Mouse (Mus musculus): ENCODE data around the gene Dact3. TPM values are rescaled to one million over a fixed set of nuclear protein-coding genes. Genes with fewer than 3 reads are reported as not detected.

Dact3 gene
- polyA plus RNA-seq, 1 experiment, result 43.6 TPM

DNA sequence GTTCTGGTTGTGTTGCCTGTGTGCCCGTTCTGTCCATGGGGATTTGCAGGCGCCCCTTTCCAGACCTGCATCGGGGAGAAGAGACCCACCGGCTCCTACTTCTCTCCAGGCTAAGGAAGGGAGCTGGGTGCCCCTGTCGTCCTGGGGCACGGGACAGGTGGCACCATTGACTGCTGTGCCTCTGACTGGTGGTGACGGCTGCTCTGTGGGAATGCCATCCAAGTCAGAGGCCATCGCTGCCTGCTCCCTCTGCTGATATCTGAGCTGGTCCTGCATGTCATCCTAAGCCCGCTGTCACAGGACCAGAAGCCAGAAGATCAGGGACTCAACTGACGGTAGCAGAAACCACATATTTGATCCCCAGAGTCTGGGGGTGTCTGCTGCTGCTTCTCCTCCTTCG is 33.7 kb downstream of the Dact3 start:
- no peak for DNase-seq (ENCODE audit: low read depth)
- TF ChIP-seq POLR2A (IDR thresholded peaks at IDR 0.05; ENCODE audit: borderline replicate concordance, extremely low read depth, insufficient read depth, insufficient read length, poor library complexity, severe bottlenecking) (no peak), CTCF (IDR thresholded peaks at IDR 0.05; ENCODE audit: borderline replicate concordance, extremely low read depth, insufficient read depth, insufficient read length) (no peak)

DNA sequence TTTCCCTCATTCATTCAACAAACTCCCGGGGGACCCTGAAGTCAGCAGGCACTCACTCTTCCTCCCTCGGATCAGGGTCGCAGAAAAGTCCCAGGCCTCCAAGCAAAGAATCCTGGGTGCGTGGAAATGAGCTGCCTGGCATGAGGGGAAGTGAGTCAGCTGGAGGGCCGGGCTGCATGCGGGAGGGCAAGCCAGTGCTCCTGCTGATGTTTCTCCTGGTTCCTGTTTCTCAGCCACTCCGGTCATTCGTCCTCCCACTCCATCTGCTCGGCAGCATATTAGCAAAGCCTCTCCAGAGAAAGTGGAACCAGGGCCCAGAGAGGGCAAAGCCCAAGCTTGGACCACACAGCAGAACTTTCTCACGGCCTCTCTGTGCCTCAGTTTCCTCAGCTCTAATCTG is 34.8 kb downstream of the Dact3 start:
- TF ChIP-seq POLR2A (IDR thresholded peaks at IDR 0.05; ENCODE audit: borderline replicate concordance, extremely low read depth, insufficient read depth, insufficient read length, poor library complexity, severe bottlenecking) (no peak), CTCF (IDR thresholded peaks at IDR 0.05; ENCODE audit: borderline replicate concordance, extremely low read depth, insufficient read depth, insufficient read length) (no peak)
- DNase-seq (ENCODE audit: low read depth), result no peak

DNA sequence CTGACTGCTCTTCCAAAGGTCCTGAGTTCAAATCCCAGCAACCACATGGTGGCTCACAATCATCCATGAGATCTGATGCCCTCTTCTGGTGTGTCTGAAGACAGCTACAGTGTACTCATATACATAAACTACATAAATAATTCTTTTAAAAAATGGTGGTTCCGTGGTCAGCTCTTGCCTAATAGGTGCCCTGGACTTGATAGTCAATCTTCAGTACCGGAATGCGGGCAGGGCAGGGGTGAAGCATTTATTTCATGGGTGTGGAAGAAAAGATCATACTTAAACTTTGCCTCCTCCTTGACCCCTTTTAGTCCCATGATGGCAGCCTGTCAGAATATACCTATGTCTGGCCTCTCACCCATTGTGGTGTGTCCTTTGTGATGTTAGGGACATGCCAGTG is 36.8 kb downstream of the Dact3 start:
- no peak for DNase-seq (ENCODE audit: low read depth)
- TF ChIP-seq POLR2A (IDR thresholded peaks at IDR 0.05; ENCODE audit: borderline replicate concordance, extremely low read depth, insufficient read depth, insufficient read length, poor library complexity, severe bottlenecking) (no peak), CTCF (IDR thresholded peaks at IDR 0.05; ENCODE audit: borderline replicate concordance, extremely low read depth, insufficient read depth, insufficient read length) (no peak)

DNA sequence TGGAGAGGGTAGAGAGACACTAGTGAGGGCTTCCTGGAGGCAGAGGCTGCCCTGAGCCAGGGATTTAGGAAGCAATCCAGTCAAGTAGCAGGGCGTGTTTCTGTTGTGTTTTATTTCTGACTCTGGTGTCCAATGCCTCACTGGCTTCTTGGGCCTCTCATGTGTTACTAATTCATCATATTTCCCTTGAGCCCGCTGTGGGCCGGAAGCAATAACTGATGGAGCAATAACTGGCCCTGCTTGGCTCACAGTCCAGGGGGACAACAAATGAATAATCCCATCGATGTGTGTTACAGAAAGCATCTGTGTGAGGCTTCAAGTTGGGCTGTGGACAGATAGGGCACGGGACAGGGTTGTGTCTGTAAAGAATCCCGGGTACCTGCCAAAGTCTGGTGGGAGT is 37.2 kb downstream of the Dact3 start:
- TF ChIP-seq POLR2A (IDR thresholded peaks at IDR 0.05; ENCODE audit: borderline replicate concordance, extremely low read depth, insufficient read depth, insufficient read length, poor library complexity, severe bottlenecking), result no peak
- no peak for TF ChIP-seq CTCF (IDR thresholded peaks at IDR 0.05; ENCODE audit: borderline replicate concordance, extremely low read depth, insufficient read depth, insufficient read length)
- DNase-seq (ENCODE audit: low read depth), result no peak

DNA sequence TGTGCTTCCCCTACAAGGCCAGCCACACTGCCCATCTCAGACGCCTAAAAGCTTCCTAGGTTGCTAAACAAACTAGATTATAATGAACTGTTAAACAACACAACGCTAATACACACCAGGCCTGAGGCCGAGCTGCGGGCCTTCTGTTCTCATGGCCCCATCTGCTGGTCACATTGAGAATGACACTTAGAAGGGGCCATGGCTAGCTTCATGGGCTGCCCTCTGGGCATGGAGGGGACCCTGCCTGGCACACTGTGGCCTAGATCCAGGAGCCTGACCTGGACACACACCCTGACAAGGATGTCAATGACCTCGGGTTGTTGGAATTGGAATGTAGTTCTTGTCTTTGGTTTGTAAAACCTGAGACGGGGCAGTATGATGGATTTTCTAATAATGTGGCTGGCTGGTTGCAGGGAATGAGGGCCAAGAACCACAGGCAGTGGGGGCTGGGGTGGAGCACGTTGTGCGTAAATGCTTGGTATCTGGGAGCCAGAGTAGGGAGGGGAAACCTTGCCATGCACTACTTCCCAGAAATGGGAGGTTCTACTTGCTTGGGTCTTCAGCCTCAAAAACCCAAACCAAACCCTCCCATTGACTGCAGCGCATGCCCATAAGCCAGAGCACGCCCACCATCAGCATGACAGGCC is 38.8 kb downstream of the Dact3 start:
- peak; percentile 77 for DNase-seq (ENCODE audit: low read depth)
- TF ChIP-seq POLR2A (IDR thresholded peaks at IDR 0.05; ENCODE audit: borderline replicate concordance, extremely low read depth, insufficient read depth, insufficient read length, poor library complexity, severe bottlenecking), result no peak
- peak; percentile 92 for TF ChIP-seq CTCF (IDR thresholded peaks at IDR 0.05; ENCODE audit: borderline replicate concordance, extremely low read depth, insufficient read depth, insufficient read length)

DNA sequence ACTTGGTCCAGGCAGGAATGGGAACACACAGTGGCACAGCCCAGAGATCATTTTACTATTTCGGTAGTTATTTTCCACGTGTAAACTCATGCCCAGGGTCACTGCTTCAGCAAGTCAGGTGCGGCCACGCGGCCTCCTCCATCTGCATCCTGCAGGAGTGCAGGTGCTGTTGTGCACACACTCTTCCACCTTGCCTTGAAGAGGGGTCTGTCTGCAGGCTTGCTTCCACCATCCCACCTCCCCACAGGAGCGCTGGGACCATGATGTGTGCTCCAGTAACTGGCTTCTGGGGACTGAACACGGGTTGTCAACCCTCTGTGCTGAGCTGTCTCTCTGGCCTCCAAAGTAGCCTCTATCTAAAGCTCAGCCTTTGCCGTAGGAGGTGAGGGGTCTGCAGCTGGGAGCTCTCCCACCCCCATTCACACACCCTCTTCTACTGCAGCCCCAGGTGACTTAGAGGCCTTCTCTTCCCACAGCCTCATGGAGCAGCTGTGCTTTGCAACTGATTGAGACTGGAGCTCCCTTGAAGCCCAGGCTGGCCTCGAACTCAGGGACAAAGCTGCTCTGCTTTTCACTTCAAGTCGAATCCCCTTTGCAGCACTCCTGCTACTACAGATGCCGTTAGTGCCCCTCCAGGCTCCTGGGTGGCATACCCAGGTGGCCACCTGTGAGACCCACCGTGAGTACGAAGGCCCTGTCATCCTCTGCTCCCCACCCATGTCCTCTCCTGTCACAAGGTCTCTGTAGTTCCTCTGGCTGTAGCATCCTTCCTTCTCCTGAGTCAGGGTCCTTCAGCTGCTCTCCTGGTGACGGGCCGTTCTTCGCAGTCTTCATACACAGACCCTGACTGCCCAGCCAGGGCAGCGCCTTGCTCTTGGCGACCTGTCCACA is 39.6 kb downstream of the Dact3 start:
- no peak for TF ChIP-seq POLR2A (IDR thresholded peaks at IDR 0.05; ENCODE audit: borderline replicate concordance, extremely low read depth, insufficient read depth, insufficient read length, poor library complexity, severe bottlenecking)
- TF ChIP-seq CTCF (IDR thresholded peaks at IDR 0.05; ENCODE audit: borderline replicate concordance, extremely low read depth, insufficient read depth, insufficient read length), result no peak
- DNase-seq (ENCODE audit: low read depth), result no peak

DNA sequence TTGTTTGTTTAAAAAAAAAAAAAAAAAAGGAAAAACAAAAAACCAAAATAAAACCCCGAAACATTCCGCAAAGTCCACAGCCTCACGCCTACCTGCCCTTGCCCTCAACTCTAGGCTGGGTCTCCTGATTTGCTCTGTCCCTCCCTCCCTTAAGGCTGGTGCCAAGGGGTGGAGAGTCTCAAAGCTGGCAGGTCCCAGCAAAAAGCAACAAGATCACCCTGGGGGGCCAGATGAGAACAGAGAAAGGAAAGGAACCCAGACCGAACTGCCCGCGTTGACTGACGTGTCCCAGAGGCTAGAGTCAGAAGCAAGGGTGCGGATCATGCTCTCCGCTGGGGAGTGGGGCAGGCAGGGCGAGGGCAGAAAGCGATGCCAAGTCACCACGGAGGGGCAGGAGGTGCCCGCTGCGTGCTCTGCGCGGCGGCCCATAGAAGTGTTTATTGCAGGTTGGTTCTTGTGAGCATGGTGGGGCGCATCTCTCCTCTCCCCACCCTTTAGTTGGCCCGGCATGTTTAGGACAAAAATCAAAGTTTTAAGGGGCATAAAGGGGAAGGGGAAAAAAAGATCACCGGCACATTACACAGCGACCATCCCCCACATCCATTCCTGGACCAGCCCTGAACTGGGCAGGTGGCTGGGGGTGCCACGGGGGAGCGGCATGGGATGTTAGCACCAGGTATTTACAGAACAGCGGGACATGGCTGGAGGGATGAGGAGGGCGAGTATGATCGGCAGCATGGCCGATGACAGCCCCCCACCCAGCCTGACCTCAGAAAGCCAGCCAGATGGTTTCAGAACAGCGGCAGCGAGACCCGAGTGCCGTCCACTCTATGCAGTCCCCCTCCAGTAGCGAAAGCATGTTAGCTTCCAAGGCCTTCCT is 40.6 kb downstream of the Dact3 start:
- TF ChIP-seq POLR2A (IDR thresholded peaks at IDR 0.05; ENCODE audit: borderline replicate concordance, extremely low read depth, insufficient read depth, insufficient read length, poor library complexity, severe bottlenecking) (no peak), CTCF (IDR thresholded peaks at IDR 0.05; ENCODE audit: borderline replicate concordance, extremely low read depth, insufficient read depth, insufficient read length) (no peak)

DNA sequence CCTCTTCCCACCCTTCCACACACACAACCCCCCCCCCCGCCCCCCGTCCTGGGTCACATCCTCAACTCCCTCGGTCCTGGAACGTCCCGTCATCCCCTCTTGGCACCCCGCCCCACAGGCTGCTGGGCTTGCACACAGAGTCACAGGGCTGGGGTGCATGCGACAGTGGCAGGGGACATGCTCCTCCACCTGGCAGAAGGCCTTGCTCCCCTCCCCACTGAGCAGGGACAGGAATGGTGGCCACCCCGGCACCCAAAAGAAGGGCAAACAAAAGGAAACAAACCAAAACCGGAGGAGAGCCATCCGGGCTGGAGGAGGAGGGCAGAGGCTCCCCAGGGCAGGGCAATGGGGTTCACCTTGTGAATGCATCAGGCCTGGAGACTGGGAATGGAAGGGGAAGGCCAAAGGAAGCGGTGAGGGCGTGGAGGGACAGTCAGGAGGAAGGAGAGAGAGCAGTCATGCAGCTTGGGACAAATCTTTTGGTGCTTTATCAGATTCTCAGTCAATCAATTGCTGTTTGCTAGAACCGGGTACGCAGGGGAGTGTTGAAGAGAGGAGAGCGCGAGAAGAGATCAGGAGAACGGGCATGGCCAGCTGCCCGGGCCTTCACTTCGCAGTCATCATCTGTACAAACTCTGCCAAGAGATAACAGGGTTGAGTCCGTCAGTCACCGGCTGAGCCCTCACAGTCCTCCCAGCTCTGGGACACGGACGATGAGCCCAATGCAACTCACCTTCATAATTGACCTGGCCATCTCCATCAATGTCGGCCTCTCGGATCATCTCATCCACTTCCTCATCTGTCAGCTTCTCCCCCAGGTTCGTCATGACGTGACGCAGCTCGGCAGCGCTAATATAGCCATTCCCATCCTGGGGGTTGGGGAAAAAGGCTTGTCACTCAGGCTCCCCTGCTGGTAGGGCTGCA is 41.5 kb downstream of the Dact3 start:
- no peak for DNase-seq (ENCODE audit: low read depth)
- TF ChIP-seq CTCF (IDR thresholded peaks at IDR 0.05; ENCODE audit: borderline replicate concordance, extremely low read depth, insufficient read depth, insufficient read length), result no peak
- TF ChIP-seq POLR2A (IDR thresholded peaks at IDR 0.05; ENCODE audit: borderline replicate concordance, extremely low read depth, insufficient read depth, insufficient read length, poor library complexity, severe bottlenecking), result no peak

More for the DNA sequence above, 40.6 kb downstream of the Dact3 start:
- DNase-seq (ENCODE audit: low read depth), result no peak

DNA sequence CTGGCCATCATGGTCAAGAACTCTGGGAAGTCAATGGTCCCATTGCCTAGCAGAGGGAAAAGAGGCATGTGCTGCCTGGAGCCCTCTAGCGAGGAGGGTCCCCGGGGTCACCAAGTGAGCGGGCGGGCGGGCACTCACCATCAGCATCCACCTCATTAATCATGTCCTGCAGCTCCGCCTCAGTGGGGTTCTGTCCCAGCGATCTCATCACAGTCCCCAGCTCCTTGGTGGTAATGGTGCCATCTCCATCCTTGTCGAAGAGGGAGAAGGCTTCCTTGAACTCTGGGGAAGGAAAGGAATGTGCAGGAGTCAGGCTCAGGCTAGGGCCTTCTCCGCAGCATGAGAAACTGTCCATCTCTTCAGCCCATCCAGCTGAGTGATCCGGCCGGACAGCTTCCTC is 42.3 kb downstream of the Dact3 start:
- no peak for DNase-seq (ENCODE audit: low read depth)
- TF ChIP-seq POLR2A (IDR thresholded peaks at IDR 0.05; ENCODE audit: borderline replicate concordance, extremely low read depth, insufficient read depth, insufficient read length, poor library complexity, severe bottlenecking) (no peak), CTCF (IDR thresholded peaks at IDR 0.05; ENCODE audit: borderline replicate concordance, extremely low read depth, insufficient read depth, insufficient read length) (no peak)

DNA sequence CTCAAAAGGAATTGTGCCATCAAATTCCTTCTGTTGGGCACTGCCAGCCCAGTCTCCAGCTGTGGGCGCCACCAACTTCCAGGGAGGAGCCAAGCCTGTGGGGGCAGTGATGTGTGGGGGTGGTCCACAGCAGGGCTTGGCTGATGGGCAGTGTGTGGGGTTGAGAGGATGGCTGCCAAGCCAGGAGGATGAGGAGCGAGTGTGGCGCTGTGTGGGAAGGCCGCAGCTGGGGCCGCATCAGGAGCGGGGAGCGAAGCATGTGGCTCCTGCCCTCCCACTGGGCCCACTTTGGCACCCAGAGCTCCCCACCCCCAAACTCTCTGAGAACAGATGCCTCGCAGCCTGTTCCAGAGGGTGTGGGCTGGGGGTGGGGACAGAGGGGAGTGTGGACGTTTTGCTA is 42.9 kb downstream of the Dact3 start:
- no peak for TF ChIP-seq CTCF (IDR thresholded peaks at IDR 0.05; ENCODE audit: borderline replicate concordance, extremely low read depth, insufficient read depth, insufficient read length)
- no peak for TF ChIP-seq POLR2A (IDR thresholded peaks at IDR 0.05; ENCODE audit: borderline replicate concordance, extremely low read depth, insufficient read depth, insufficient read length, poor library complexity, severe bottlenecking)
- DNase-seq (ENCODE audit: low read depth), result no peak
